Mouse (Mus musculus): ENCODE measurements around the gene Foxr1.

GRCm38 (mm10) chr9:44387221-44387620 is 53.7 kb downstream of the Foxr1 start:
- TF ChIP-seq CTCF (IDR thresholded peaks at IDR 0.05; ENCODE audit: low read depth) (no peak), EP300 (IDR thresholded peaks at IDR 0.05; ENCODE audit: low read depth) (no peak)
